Mouse (Mus musculus) liver, embryonic 14 days (tissue): ENCODE data around the gene Slc19a3. TPM values are rescaled to one million over a fixed set of nuclear protein-coding genes. Genes with fewer than 3 reads are reported as not detected.

Experiments used
- polyA plus RNA-seq: library from polyadenylated mRNA; depleted of rRNA; stranded (reverse); fragments of >200 nt; gene quantifications from 2 replicates; pipeline ENCODE4 v1.2.3, GENCODE M21; 2012; rRNA removed

Gene Slc19a3
- polyA plus RNA-seq = 0.03 and 0.06 TPM in 2 replicates

DNA sequence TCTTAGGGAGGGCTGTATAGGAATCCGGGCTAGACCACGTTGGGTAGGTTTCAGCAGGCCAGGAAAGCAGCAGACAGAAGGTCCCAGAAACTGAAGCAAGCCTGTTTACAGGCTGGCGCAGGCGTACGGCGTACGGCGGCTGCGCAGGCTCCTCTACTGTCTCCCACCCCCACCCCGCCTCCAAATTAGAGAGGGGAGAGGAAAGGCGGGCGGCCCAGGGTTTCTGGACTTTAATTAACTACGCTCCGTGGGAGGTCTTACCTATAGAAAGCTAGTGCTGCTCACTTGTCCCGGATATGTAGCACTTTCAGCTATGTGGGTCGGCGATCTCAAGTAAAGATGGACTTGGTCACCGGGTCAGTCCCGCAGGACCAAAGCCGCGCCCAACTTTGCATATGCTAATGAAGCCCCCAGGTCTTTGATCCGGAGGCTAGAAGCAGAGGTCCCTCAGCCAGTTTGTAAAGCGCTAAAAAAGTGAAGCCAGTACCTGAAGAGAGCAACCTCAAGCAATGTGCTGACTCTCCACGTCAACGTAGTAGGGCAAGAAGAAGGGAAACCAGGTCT lies at the start of gene Slc19a3:
Slc19a3 (minus strand) TSS at position 340 of the 564 bp plus-strand sequence.

DNA sequence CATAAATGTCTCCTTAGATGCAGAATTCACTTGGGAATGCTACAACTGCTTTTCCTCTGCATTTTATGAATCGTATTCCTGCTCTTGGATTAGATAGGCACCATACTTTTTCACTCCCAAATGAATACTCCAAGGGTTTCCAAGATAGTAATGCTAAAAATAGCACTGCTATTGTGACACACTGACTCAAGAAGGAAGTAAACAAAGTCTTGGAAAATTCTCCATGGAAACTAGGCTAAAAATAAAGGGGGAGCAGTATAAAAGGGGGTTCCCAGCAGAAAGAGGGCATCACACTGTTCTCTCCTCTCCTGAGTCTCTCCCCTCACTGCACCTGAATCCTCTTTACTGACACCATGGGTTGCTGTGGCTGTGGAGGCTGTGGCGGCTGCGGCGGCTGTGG lies 22.4 kb upstream of the Slc19a3 start, which contains the start of gene Krtap28-13:
Krtap28-13 (plus strand) TSS at position 288 of the 400 bp plus-strand sequence.

DNA sequence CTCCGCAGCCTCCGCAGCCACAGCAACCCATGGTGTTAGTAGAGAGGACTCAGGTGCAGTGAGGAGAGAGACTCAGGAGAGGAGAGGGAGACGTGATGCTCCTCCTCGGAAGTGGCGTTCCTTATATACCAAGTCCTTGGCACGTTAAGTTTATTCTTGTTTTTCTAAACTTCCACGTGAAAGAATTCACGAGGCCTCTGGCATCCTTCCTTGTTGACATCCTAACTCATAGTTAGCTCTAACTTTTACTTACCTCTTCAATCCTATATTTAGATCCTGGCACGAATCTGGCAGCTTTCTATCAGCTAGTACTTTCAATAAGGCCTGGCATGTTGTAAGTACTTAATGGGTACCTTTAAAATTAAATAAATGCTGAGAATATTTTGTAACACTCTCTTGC lies 21.0 kb upstream of the Slc19a3 start, which contains the start of gene A030005K14Rik:
A030005K14Rik (minus strand) TSS at position 101 of the 400 bp plus-strand sequence.

DNA sequence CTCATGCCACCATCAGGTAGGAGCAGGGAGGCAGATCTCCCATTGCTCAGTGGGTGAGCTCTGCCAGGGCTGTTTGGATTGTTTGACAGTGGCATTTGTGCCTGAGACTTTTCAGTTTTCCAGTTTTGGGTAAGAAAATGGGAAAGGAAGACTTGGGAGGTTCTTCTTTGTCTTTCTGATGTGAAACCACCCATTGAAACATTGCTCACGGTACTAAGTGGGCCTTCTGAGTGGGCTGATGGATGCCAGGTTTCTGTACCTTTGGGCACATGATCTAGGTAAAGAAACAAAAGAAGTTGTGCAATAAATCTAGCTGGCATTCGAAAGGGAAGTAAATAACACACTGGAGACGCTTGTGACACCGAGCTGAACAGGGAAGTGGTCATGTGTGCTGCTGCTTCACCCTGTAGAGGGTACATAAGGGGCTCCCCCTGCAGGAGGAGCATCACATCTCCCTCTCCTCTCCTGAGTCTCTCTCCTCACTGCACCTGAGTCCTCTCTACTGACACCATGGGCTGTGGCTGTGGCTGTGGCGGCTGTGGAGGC lies 6.7 kb upstream of the Slc19a3 start, which contains the start of gene Gm47969:
Gm47969 (plus strand) TSS at position 51 of the 546 bp plus-strand sequence.

DNA sequence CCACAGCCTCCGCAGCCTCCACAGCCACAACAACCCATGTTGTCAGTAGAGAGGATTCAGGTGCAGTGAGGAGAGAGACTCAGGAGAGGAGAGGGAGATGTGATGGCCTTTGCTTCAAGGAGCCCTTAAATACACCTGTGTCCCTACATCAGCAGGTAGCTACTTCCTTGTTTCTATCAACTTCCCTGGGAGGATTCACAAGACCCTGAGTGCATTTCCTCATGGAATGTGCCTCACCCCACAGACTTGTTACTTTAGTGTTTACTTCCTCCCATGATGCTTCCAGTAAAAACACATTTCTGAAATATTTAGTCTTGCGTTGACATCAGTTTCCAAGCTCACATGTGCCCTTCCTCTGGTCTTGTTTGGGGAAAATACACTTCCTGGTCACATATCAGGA lies 4.1 kb upstream of the Slc19a3 start, which contains the start of gene Krtap28-10:
Krtap28-10 (minus strand) TSS at position 101 of the 400 bp plus-strand sequence.

DNA sequence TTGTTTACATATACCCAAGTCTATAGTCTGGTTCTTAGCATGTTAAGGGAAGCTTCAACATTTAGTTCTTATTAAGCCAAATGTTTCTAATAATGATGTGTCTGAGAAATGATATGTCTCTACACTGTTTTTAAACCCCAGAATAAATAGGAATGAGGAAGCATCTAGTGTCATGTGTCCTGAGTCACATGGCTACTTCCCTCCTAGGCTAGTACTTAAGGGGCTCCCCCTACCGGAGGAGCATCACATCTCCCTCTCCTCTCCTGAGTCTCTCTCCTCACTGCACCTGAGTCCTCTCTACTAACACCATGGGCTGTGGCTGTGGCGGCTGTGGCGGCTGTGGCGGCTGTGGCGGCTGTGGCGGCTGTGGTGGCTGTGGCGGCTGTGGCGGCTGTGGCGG lies 37.9 kb downstream of the Slc19a3 start, which contains the start of gene Gm47959:
Gm47959 (plus strand) TSS at position 243 of the 400 bp plus-strand sequence.

Other genes starting within 250 kb of the Slc19a3 start
- 37.8 and 46.2 TPM in 2 replicates for gene Agfg1, start 199.0 kb downstream of the Slc19a3 start, polyA plus RNA-seq
- gene A030005L19Rik, start 125.1 kb downstream of the Slc19a3 start, polyA plus RNA-seq = 1.8 and 2.1 TPM in 2 replicates
- 0.09 TPM in 2 replicates for gene A030014E15Rik, start 113.5 kb downstream of the Slc19a3 start, polyA plus RNA-seq
- not detected in 2 replicates for gene Gm6217, start 107.0 kb downstream of the Slc19a3 start, polyA plus RNA-seq
- not detected in 2 replicates for gene A030003K21Rik, start 95.1 kb downstream of the Slc19a3 start, polyA plus RNA-seq
- gene Gm7544, start 82.4 kb downstream of the Slc19a3 start, polyA plus RNA-seq = not detected in 2 replicates
- gene Gm47955, start 78.2 kb downstream of the Slc19a3 start, polyA plus RNA-seq = not detected in 2 replicates
- gene Gm47959, start 37.9 kb downstream of the Slc19a3 start, polyA plus RNA-seq = not detected in 2 replicates
- gene Krtap28-10, start 4.0 kb upstream of the Slc19a3 start, polyA plus RNA-seq = not detected in 2 replicates
- gene Gm47969, start 6.5 kb upstream of the Slc19a3 start, polyA plus RNA-seq = not detected in 2 replicates
- gene A030005K14Rik, start 20.9 kb upstream of the Slc19a3 start, polyA plus RNA-seq = not detected in 2 replicates
- not detected in 2 replicates for gene Krtap28-13, start 22.5 kb upstream of the Slc19a3 start, polyA plus RNA-seq
- 0.05 and 0.09 TPM in 2 replicates for gene Ccl20, start 78.3 kb upstream of the Slc19a3 start, polyA plus RNA-seq
- gene Daw1, start 121.3 kb upstream of the Slc19a3 start, polyA plus RNA-seq = 0.01 TPM in 1 of 2 replicates, not detected in the other